Mouse (Mus musculus) brain, adult 2 months (tissue): ENCODE results near the gene Ssr2.

ENCODE experiments used
- DNase-seq: peaks from one replicate; pipeline ENCODE4 v3.0.0; 2011; ENCODE audit warnings: low read depth, low spot score

Gene Ssr2

GRCm38 (mm10) chr3:88541622-88542401 is 33.9 kb upstream of the Ssr2 start:
- peak; percentile 79 for DNase-seq

- DNase-seq: peak; percentile 50
Observed at GRCm38 (mm10) chr3:88542486-88542885, 33.2 kb upstream of the Ssr2 start.

- DNase-seq: no peak
Observed at GRCm38 (mm10) chr3:88543174-88543573, 32.5 kb upstream of the Ssr2 start.

GRCm38 (mm10) chr3:88543651-88544410 is 31.8 kb upstream of the Ssr2 start:
- DNase-seq: no peak

GRCm38 (mm10) chr3:88544514-88544913 is 31.2 kb upstream of the Ssr2 start:
- peak; percentile 47 for DNase-seq

GRCm38 (mm10) chr3:88544955-88545591 is 30.6 kb upstream of the Ssr2 start:
- no peak for DNase-seq

- DNase-seq: no peak
Observed at GRCm38 (mm10) chr3:88546674-88547418, 28.8 kb upstream of the Ssr2 start.

- DNase-seq: no peak
Observed at GRCm38 (mm10) chr3:88548180-88548917, 27.3 kb upstream of the Ssr2 start, which contains the start of gene Rab25. Rab25 (minus strand) TSS chr3:88548300.

- no peak for DNase-seq
Observed at GRCm38 (mm10) chr3:88551586-88551985, 24.1 kb upstream of the Ssr2 start.

GRCm38 (mm10) chr3:88552082-88552645 is 23.5 kb upstream of the Ssr2 start:
- DNase-seq: no peak

GRCm38 (mm10) chr3:88552676-88553524 is 22.8 kb upstream of the Ssr2 start, which contains the start of gene Lamtor2:
Lamtor2 (minus strand) TSS chr3:88553074.
- DNase-seq: peak; percentile 99

GRCm38 (mm10) chr3:88553525-88553879 is 22.2 kb upstream of the Ssr2 start, which contains the start of gene Ubqln4:
Ubqln4 (plus strand) TSS chr3:88553758.
- DNase-seq: peak; percentile 94

- peak; percentile 85 for DNase-seq
Observed at GRCm38 (mm10) chr3:88553880-88554586, 21.6 kb upstream of the Ssr2 start.

- no peak for DNase-seq
Observed at GRCm38 (mm10) chr3:88555069-88555605, 20.5 kb upstream of the Ssr2 start.

- DNase-seq: no peak
Observed at GRCm38 (mm10) chr3:88555731-88556130, 19.9 kb upstream of the Ssr2 start.

- no peak for DNase-seq
Observed at GRCm38 (mm10) chr3:88556616-88557015, 19.1 kb upstream of the Ssr2 start.

GRCm38 (mm10) chr3:88559596-88559995 is 16.1 kb upstream of the Ssr2 start:
- no peak for DNase-seq

- DNase-seq: peak; percentile 29
Observed at GRCm38 (mm10) chr3:88561989-88562388, 13.7 kb upstream of the Ssr2 start.

GRCm38 (mm10) chr3:88563442-88563841 is 12.2 kb upstream of the Ssr2 start:
- no peak for DNase-seq
